Mouse (Mus musculus) bone marrow, adult 2 months (tissue): Measurements from ENCODE around the gene Gm45713.

Source experiments
- CTCF ChIP-seq: fragments of 200-500 bp; IDR thresholded peaks from 2 replicates; pipeline ENCODE4 v1.5.1; 2011; ENCODE audit warnings: low read length, control low read depth; ENCODE audit not compliant: control insufficient read depth, insufficient read depth
- POLR2A ChIP-seq: fragments of 200-500 bp; IDR thresholded peaks from 2 replicates; pipeline ENCODE4 v1.6.1; 2011; ENCODE audit warnings: low read depth, mild to moderate bottlenecking, control low read depth, low read length, borderline replicate concordance; ENCODE audit not compliant: control insufficient read depth

DNA sequence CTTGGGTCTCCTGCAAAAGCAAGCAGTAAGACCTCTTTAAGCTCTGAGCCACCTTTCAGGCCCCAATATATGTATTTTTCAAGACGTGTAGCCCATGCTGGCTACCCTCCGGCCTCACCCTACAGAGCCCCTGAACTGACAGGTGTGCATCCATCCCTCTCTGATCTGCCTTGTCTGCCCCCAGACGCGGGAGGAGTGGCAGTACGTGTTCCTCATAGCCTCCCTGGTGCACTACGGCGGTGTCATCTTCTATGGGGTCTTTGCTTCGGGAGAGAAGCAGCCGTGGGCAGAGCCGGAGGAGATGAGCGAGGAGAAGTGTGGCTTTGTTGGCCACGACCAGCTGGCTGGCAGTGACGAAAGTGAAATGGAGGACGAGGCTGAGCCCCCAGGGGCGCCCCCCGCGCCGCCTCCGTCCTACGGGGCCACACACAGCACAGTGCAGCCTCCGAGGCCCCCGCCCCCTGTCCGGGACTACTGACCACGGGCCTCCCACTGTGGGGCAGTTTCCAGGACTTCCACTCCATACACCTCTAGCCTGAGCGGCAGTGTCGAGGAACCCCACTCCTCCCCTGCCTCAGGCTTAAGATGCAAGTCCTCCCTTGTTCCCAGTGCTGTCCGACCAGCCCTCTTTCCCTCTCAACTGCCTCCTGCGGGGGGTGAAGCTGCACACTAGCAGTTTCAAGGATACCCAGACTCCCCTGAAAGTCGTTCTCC, 38.7 kb upstream of the Gm45713 start:
- TF ChIP-seq CTCF (no peak), POLR2A (no peak)
